Mouse (Mus musculus) monocyte, adult 2 months (primary cell): Measurements from ENCODE around the gene Ppp1cc.
A peak's percentile ranks its signal among the peaks of the same experiment; 100 is the strongest.
"Not testable (repeated sequence)": the region's sequence is repeated elsewhere in the genome, so short reads cannot be mapped to it uniquely, and the experiment has no call there.

Source experiments
- DNase-seq, 2 experiments: peaks; one replicate each; pipeline ENCODE4 v3.0.0; 2022; ENCODE audit warnings: low spot score in 2 of 2, low read depth in 1 of 2

Gene Ppp1cc

GRCm38 (mm10) chr5:122165233-122165915, 7.3 kb downstream of the Ppp1cc start:
- no peak for DNase-seq

GRCm38 (mm10) chr5:122166636-122167161, 8.6 kb downstream of the Ppp1cc start:
- no peak for DNase-seq

GRCm38 (mm10) chr5:122168344-122169069, 10.4 kb downstream of the Ppp1cc start:
- no peak for DNase-seq

- no peak for DNase-seq
These were observed 13.0 kb downstream of the Ppp1cc start for GRCm38 (mm10) chr5:122171058-122171457.

GRCm38 (mm10) chr5:122175402-122175801, 17.3 kb downstream of the Ppp1cc start:
- DNase-seq = no peak

GRCm38 (mm10) chr5:122175961-122176360, 17.9 kb downstream of the Ppp1cc start:
- DNase-seq = no peak

- no peak for DNase-seq
These were observed 18.3 kb downstream of the Ppp1cc start for GRCm38 (mm10) chr5:122176398-122176797.

GRCm38 (mm10) chr5:122179665-122180064, 21.6 kb downstream of the Ppp1cc start:
- no peak for DNase-seq

GRCm38 (mm10) chr5:122184283-122184806, 26.3 kb downstream of the Ppp1cc start:
- no peak for DNase-seq

GRCm38 (mm10) chr5:122184858-122185257, 26.8 kb downstream of the Ppp1cc start:
- not testable (repeated sequence) for DNase-seq

- DNase-seq = no peak
These were observed 31.0 kb downstream of the Ppp1cc start for GRCm38 (mm10) chr5:122189115-122189514.

- DNase-seq = no peak
These were observed 32.4 kb downstream of the Ppp1cc start for GRCm38 (mm10) chr5:122190465-122190864.

- DNase-seq = no peak
These were observed 33.4 kb downstream of the Ppp1cc start for GRCm38 (mm10) chr5:122191269-122192063.

- DNase-seq = no peak
These were observed 34.3 kb downstream of the Ppp1cc start for GRCm38 (mm10) chr5:122192347-122192746.

- no peak for DNase-seq
These were observed 42.8 kb downstream of the Ppp1cc start for GRCm38 (mm10) chr5:122200872-122201271.

- DNase-seq = no peak
These were observed 43.8 kb downstream of the Ppp1cc start for GRCm38 (mm10) chr5:122201904-122202303.

GRCm38 (mm10) chr5:122204180-122204579, 46.1 kb downstream of the Ppp1cc start:
- no peak for DNase-seq

- no peak for DNase-seq
These were observed 48.4 kb downstream of the Ppp1cc start, which contains the start of gene Hvcn1 for GRCm38 (mm10) chr5:122206475-122206874. Gene Hvcn1, plus strand, starts transcription at chr5:122206804.

GRCm38 (mm10) chr5:122208909-122209308, 50.8 kb downstream of the Ppp1cc start:
- no peak for DNase-seq

- peak in 1 of 2 experiments; percentile 55 for DNase-seq
These were observed 51.7 kb downstream of the Ppp1cc start for GRCm38 (mm10) chr5:122209591-122210368.
